Mouse (Mus musculus) kidney, embryonic 15.5 days (tissue): Measurements from ENCODE around the gene Pabpn1l. TPM values are rescaled to one million over a fixed set of nuclear protein-coding genes. Genes with fewer than 3 reads are reported as not detected.
A peak's percentile ranks its signal among the peaks of the same experiment; 100 is the strongest.

ENCODE experiments used
- ATAC-seq: fragments of 200-750 bp; cut with Nextera tagmentation; replicated peaks from 2 replicates; pipeline ENCODE4 v1.8.0; 2017; ENCODE audit warnings: moderate TSS enrichment; ENCODE audit not compliant: low FRiP score
- H3K27ac ChIP-seq: fragments of 300-500 bp; sonication (generic); 2 replicates; pipeline ENCODE4 v1.5.1; 2015; ENCODE audit warnings: mild to moderate bottlenecking, inconsistent platforms
- H3K27me3 ChIP-seq: fragments of 300-500 bp; sonication (generic); 2 replicates; pipeline ENCODE4 v1.6.1; 2015; ENCODE audit warnings: inconsistent platforms
- H3K36me3 ChIP-seq: fragments of 300-500 bp; sonication (generic); 2 replicates; pipeline ENCODE4 v1.6.1; 2015; ENCODE audit warnings: inconsistent platforms
- H3K4me1 ChIP-seq: fragments of 300-500 bp; sonication (generic); 2 replicates; pipeline ENCODE4 v1.6.1; 2015; ENCODE audit warnings: inconsistent platforms
- H3K4me2 ChIP-seq: fragments of 300-500 bp; sonication (generic); 2 replicates; pipeline ENCODE4 v1.6.1; 2015; ENCODE audit warnings: moderate library complexity, mild to moderate bottlenecking, inconsistent platforms
- H3K4me3 ChIP-seq: fragments of 300-500 bp; sonication (generic); replicated peaks from 2 replicates; pipeline ENCODE4 v1.5.1; 2015; ENCODE audit warnings: mild to moderate bottlenecking, inconsistent platforms
- H3K9ac ChIP-seq: fragments of 300-500 bp; sonication (generic); 2 replicates; pipeline ENCODE4 v1.6.1; 2015; ENCODE audit warnings: mild to moderate bottlenecking, inconsistent platforms
- H3K9me3 ChIP-seq: fragments of 300-500 bp; sonication (generic); replicated peaks from 2 replicates; pipeline ENCODE4 v1.6.1; 2016; ENCODE audit warnings: inconsistent platforms
- WGBS: fragments of 180-500 bp; shearing (Covaris S2); methylation state at CpG from one replicate; pipeline ENCODE4 v1.1.7; 2015; ENCODE audit warnings: mixed read lengths; 5-methylcytosine and 5-hydroxymethylcytosine counted together
- polyA plus RNA-seq: library from polyadenylated mRNA; unstranded; fragments of >200 nt; fragmentation: Nextera tagmentation; extraction: Ambion mirVana; gene quantifications from 2 replicates; pipeline ENCODE4 v1.2.1, GENCODE M21; 2015

Pabpn1l gene
- polyA plus RNA-seq = 0.18 TPM in 1 of 2 replicates, not detected in the other

GRCm38 (mm10) chr8:122622727-122623126 lies at the start of gene Pabpn1l:
Pabpn1l (minus strand) TSS chr8:122622739.
- Histone ChIP-seq H3K27me3 (no peaks in the 10 kb centered on the region), H3K27ac (peak within 1 kb of the TSS; percentile 41; the same call in 1 of the 2 replicates), H3K4me1 (peaks cover 30% of the 10 kb centered on the region), H3K36me3 (no peaks in the 10 kb centered on the region), H3K4me3 (no peak within 1 kb of the TSS), H3K9me3 (no peaks in the 10 kb centered on the region), H3K4me2 (no peak within 1 kb of the TSS), H3K9ac (no peak within 1 kb of the TSS)
- WGBS = 76% methylated on average over 6 of the region's 6 CpGs
- ATAC-seq = no peak

DNA sequence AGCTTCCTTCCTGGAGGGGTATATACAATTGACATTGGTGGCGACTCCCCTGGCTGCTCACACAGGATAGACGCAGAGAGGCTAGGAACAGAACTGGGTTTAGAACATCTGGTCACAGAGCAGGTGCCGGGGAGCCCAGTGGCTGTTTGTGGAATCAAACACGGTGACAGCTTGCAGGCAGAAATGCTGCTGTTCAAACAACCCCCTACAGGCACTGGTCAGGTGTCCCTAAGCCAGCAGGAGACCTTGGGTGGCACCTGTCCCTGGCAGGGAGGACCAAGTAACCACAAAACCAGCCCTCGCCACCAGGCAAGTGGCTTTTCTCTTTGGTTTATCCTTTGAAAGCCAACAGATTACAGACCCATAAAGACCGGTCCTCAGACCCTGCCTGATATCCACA lies 49.4 kb upstream of the Pabpn1l start:
- no peak for ATAC-seq
- Histone ChIP-seq H3K9ac (no peak overlapping the region), H3K4me2 (no peak overlapping the region), H3K36me3 (no peaks in the 10 kb centered on the region), H3K9me3 (no peaks in the 10 kb centered on the region), H3K27me3 (peaks cover 81% of the 10 kb centered on the region), H3K4me1 (peaks cover 30% of the 10 kb centered on the region), H3K4me3 (no peak overlapping the region), H3K27ac (no peak overlapping the region)
- WGBS = 74% methylated on average over 6 of the region's 6 CpGs

- no peak overlapping the region for H3K27ac ChIP-seq
- H3K4me2 ChIP-seq = no peak overlapping the region
- no peak for ATAC-seq
- no peak overlapping the region for H3K4me3 ChIP-seq
- H3K4me1 ChIP-seq = peaks cover 34% of the 10 kb centered on the region
- no peaks in the 10 kb centered on the region for H3K9me3 ChIP-seq
- no peaks in the 10 kb centered on the region for H3K36me3 ChIP-seq
- peaks cover 69% of the 10 kb centered on the region for H3K27me3 ChIP-seq
- H3K9ac ChIP-seq = no peak overlapping the region
- 90% methylated on average over 3 of the region's 3 CpGs for WGBS
Observed at GRCm38 (mm10) chr8:122670718-122671117, 48.2 kb upstream of the Pabpn1l start.

DNA sequence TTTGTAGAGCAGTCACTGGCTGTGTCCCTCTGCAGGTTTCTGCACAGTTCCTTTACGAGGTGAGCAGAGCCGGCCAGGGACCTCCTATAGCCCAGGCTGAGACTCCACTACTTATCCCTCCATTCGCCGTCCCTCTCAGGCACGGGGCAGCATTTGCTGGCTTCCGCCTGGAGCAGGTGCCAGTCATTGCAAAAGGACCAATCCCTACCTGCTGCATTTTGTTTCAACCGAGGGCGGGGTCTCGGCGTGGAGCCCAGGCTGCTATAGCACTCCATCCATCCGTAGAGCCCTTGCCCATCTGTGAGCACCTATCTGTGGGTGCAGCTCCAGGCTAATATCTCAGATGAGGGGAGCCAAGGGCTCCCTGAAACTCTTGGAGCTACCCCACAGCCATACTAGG lies 47.5 kb upstream of the Pabpn1l start:
- no peak for ATAC-seq
- no peak overlapping the region for H3K27ac ChIP-seq
- no peak overlapping the region for H3K4me3 ChIP-seq
- no peaks in the 10 kb centered on the region for H3K9me3 ChIP-seq
- no peak overlapping the region for H3K9ac ChIP-seq
- WGBS = 23% methylated on average over 11 of the region's 11 CpGs
- peaks cover 62% of the 10 kb centered on the region for H3K27me3 ChIP-seq
- H3K4me2 ChIP-seq = no peak overlapping the region
- no peaks in the 10 kb centered on the region for H3K36me3 ChIP-seq
- peaks cover 40% of the 10 kb centered on the region for H3K4me1 ChIP-seq

DNA sequence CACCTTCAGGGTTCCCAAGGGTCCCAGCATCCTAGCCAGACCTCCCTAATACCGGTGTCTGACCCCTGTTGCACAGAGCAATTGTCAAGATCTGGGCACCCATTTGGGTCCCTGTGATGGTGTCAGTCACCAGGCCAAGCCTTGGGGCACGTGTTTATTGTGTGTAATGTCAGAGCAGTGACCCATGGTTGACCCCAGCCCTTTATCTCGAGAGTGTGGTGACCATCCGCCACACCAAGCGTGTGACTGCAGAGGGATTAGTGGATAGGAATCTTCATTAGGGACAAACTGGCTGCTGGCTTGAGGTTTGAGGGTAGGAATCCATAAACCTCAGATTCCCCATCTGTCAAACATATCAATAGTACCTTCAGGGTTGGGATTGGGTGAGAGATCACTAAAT lies 46.8 kb upstream of the Pabpn1l start:
- no peak overlapping the region for H3K27ac ChIP-seq
- no peak overlapping the region for H3K4me2 ChIP-seq
- 52% methylated on average over 5 of the region's 5 CpGs for WGBS
- peaks cover 56% of the 10 kb centered on the region for H3K27me3 ChIP-seq
- no peaks in the 10 kb centered on the region for H3K9me3 ChIP-seq
- no peak for ATAC-seq
- no peaks in the 10 kb centered on the region for H3K36me3 ChIP-seq
- no peak overlapping the region for H3K4me3 ChIP-seq
- peaks cover 47% of the 10 kb centered on the region for H3K4me1 ChIP-seq
- no peak overlapping the region for H3K9ac ChIP-seq

- H3K4me1 ChIP-seq = peaks cover 55% of the 10 kb centered on the region
- no peak overlapping the region for H3K9ac ChIP-seq
- H3K27ac ChIP-seq = no peak overlapping the region
- peaks cover 41% of the 10 kb centered on the region for H3K27me3 ChIP-seq
- no peak for ATAC-seq
- no peak overlapping the region for H3K4me3 ChIP-seq
- no peak overlapping the region for H3K4me2 ChIP-seq
- H3K36me3 ChIP-seq = no peaks in the 10 kb centered on the region
- 76% methylated on average over 11 of the region's 11 CpGs for WGBS
- H3K9me3 ChIP-seq = no peaks in the 10 kb centered on the region
Observed at GRCm38 (mm10) chr8:122667854-122668253, 45.3 kb upstream of the Pabpn1l start.

GRCm38 (mm10) chr8:122666827-122667226 lies 44.3 kb upstream of the Pabpn1l start:
- Histone ChIP-seq H3K4me2 (no peak overlapping the region), H3K4me1 (peaks cover 65% of the 10 kb centered on the region), H3K27ac (peak overlapping the region; percentile 64), H3K36me3 (no peaks in the 10 kb centered on the region), H3K4me3 (no peak overlapping the region), H3K9me3 (no peaks in the 10 kb centered on the region), H3K9ac (no peak overlapping the region), H3K27me3 (peaks cover 31% of the 10 kb centered on the region)
- 50% methylated on average over 12 of the region's 12 CpGs for WGBS
- ATAC-seq = no peak

GRCm38 (mm10) chr8:122666338-122666764 lies 43.8 kb upstream of the Pabpn1l start:
- Histone ChIP-seq H3K36me3 (no peaks in the 10 kb centered on the region), H3K27ac (peak overlapping the region; percentile 64), H3K4me1 (peaks cover 69% of the 10 kb centered on the region), H3K27me3 (peaks cover 27% of the 10 kb centered on the region), H3K4me2 (no peak overlapping the region), H3K4me3 (no peak overlapping the region), H3K9me3 (no peaks in the 10 kb centered on the region), H3K9ac (no peak overlapping the region)
- 41% methylated on average over 9 of the region's 9 CpGs for WGBS
- no peak for ATAC-seq

GRCm38 (mm10) chr8:122665667-122666316 lies 43.3 kb upstream of the Pabpn1l start:
- no peaks in the 10 kb centered on the region for H3K9me3 ChIP-seq
- H3K27ac ChIP-seq = peak overlapping the region; percentile 75
- 67% methylated on average over 13 of the region's 14 CpGs for WGBS
- peak overlapping the region; percentile 13; the same call in 1 of the 2 replicates for H3K4me2 ChIP-seq
- no peak for ATAC-seq
- H3K9ac ChIP-seq = no peak overlapping the region
- H3K4me1 ChIP-seq = peaks cover 75% of the 10 kb centered on the region
- H3K36me3 ChIP-seq = no peaks in the 10 kb centered on the region
- no peak overlapping the region for H3K4me3 ChIP-seq
- peaks cover 21% of the 10 kb centered on the region for H3K27me3 ChIP-seq

- no peak overlapping the region for H3K4me2 ChIP-seq
- peak overlapping the region; percentile 75 for H3K27ac ChIP-seq
- 0 out of 2 replicates have a peak, but pooled peaks have one; percentile 13 for ATAC-seq
- H3K9ac ChIP-seq = no peak overlapping the region
- peaks cover 77% of the 10 kb centered on the region for H3K4me1 ChIP-seq
- H3K9me3 ChIP-seq = no peaks in the 10 kb centered on the region
- H3K36me3 ChIP-seq = no peaks in the 10 kb centered on the region
- H3K4me3 ChIP-seq = no peak overlapping the region
- WGBS = 35% methylated on average over 8 of the region's 8 CpGs
- H3K27me3 ChIP-seq = peaks cover 16% of the 10 kb centered on the region
Observed at GRCm38 (mm10) chr8:122665221-122665620, 42.7 kb upstream of the Pabpn1l start.

GRCm38 (mm10) chr8:122663670-122664069 lies 41.1 kb upstream of the Pabpn1l start:
- H3K4me3 ChIP-seq = no peak overlapping the region
- ATAC-seq = no peak
- H3K36me3 ChIP-seq = no peaks in the 10 kb centered on the region
- peak overlapping the region; percentile 75; the same call in 1 of the 2 replicates for H3K27ac ChIP-seq
- no peaks in the 10 kb centered on the region for H3K9me3 ChIP-seq
- H3K27me3 ChIP-seq = peaks cover 5% of the 10 kb centered on the region; the same call in 1 of the 2 replicates
- H3K4me1 ChIP-seq = peaks cover 79% of the 10 kb centered on the region
- WGBS = 19% methylated on average over 5 of the region's 5 CpGs
- no peak overlapping the region for H3K9ac ChIP-seq
- H3K4me2 ChIP-seq = no peak overlapping the region

- no peak for ATAC-seq
- H3K36me3 ChIP-seq = no peaks in the 10 kb centered on the region
- H3K27ac ChIP-seq = peak overlapping the region; percentile 75; the same call in 1 of the 2 replicates
- no peaks in the 10 kb centered on the region for H3K9me3 ChIP-seq
- H3K4me2 ChIP-seq = no peak overlapping the region
- peaks cover 85% of the 10 kb centered on the region for H3K4me1 ChIP-seq
- H3K9ac ChIP-seq = no peak overlapping the region
- H3K4me3 ChIP-seq = no peak overlapping the region
- 72% methylated on average over 3 of the region's 3 CpGs for WGBS
- H3K27me3 ChIP-seq = peaks cover 5% of the 10 kb centered on the region; the same call in 1 of the 2 replicates
Observed at GRCm38 (mm10) chr8:122663106-122663505, 40.6 kb upstream of the Pabpn1l start.
